Mouse (Mus musculus): ENCODE results near the gene Rec8.

The Rec8 gene

GRCm38 (mm10) chr14:55617822-55618221, at the start of gene Rec8:
Rec8 (plus strand) TSS chr14:55618037.
- no peak for DNase-seq (ENCODE audit: low read depth, low spot score)

GRCm38 (mm10) chr14:55570588-55570987, 47.2 kb upstream of the Rec8 start:
- no peak for DNase-seq (ENCODE audit: low read depth, low spot score)

GRCm38 (mm10) chr14:55571760-55572159, 46.1 kb upstream of the Rec8 start:
- no peak for DNase-seq (ENCODE audit: low read depth, low spot score)

GRCm38 (mm10) chr14:55575302-55575701, 42.5 kb upstream of the Rec8 start, which contains the start of gene Fitm1:
Fitm1 (plus strand) TSS chr14:55575617.
- DNase-seq (ENCODE audit: low read depth, low spot score) = no peak

GRCm38 (mm10) chr14:55575711-55576110, 42.1 kb upstream of the Rec8 start:
- no peak for DNase-seq (ENCODE audit: low read depth, low spot score)

- DNase-seq (ENCODE audit: low read depth, low spot score) = no peak
Measured at GRCm38 (mm10) chr14:55576376-55576775, 41.5 kb upstream of the Rec8 start.

GRCm38 (mm10) chr14:55577871-55578667, 39.8 kb upstream of the Rec8 start, which contains the start of gene Psme1:
Psme1 (plus strand) TSS chr14:55578123.
- peak; percentile 56 for DNase-seq (ENCODE audit: low read depth, low spot score)

- DNase-seq (ENCODE audit: low read depth, low spot score) = no peak
Measured at GRCm38 (mm10) chr14:55578668-55579269, 39.1 kb upstream of the Rec8 start.

GRCm38 (mm10) chr14:55579511-55580496, 38.0 kb upstream of the Rec8 start:
- no peak for DNase-seq (ENCODE audit: low read depth, low spot score)

- DNase-seq (ENCODE audit: low read depth, low spot score) = no peak
Measured at GRCm38 (mm10) chr14:55580731-55581130, 37.1 kb upstream of the Rec8 start.

GRCm38 (mm10) chr14:55581981-55582681, 35.7 kb upstream of the Rec8 start:
- DNase-seq (ENCODE audit: low read depth, low spot score) = no peak

GRCm38 (mm10) chr14:55584303-55584701, 33.5 kb upstream of the Rec8 start:
- no peak for DNase-seq (ENCODE audit: low read depth, low spot score)

GRCm38 (mm10) chr14:55584702-55585565, 32.9 kb upstream of the Rec8 start, which contains the start of gene Emc9:
Emc9 (minus strand) TSS chr14:55585302.
- DNase-seq (ENCODE audit: low read depth, low spot score) = no peak

- DNase-seq (ENCODE audit: low read depth, low spot score) = no peak
Measured at GRCm38 (mm10) chr14:55585566-55585960, 32.3 kb upstream of the Rec8 start.

GRCm38 (mm10) chr14:55586149-55586548, 31.7 kb upstream of the Rec8 start:
- no peak for DNase-seq (ENCODE audit: low read depth, low spot score)

- no peak for DNase-seq (ENCODE audit: low read depth, low spot score)
Measured at GRCm38 (mm10) chr14:55589271-55589670, 28.6 kb upstream of the Rec8 start.

- no peak for DNase-seq (ENCODE audit: low read depth, low spot score)
Measured at GRCm38 (mm10) chr14:55589771-55590448, 27.9 kb upstream of the Rec8 start.

GRCm38 (mm10) chr14:55590748-55591330, 27.0 kb upstream of the Rec8 start, which contains the start of gene Psme2:
Psme2 (minus strand) TSS chr14:55591113.
- DNase-seq (ENCODE audit: low read depth, low spot score) = peak; percentile 93

GRCm38 (mm10) chr14:55591331-55591891, 26.4 kb upstream of the Rec8 start, which contains the start of gene Rnf31:
Rnf31 (plus strand) TSS chr14:55591708.
- peak; percentile 81 for DNase-seq (ENCODE audit: low read depth, low spot score)
